Mouse (Mus musculus): ENCODE measurements around the gene Zfp408.

Gene Zfp408

GRCm38 (mm10) chr2:91649553-91650359 lies at the start of gene Zfp408, which contains the start of gene Arhgap1:
TSS of gene Zfp408 (minus strand) at chr2:91649791.
TSS of gene Arhgap1 (plus strand) at chr2:91649860.
- in situ Hi-C loops (cut with MboI), result no loop called here

- in situ Hi-C loops (cut with MboI), result no loop called here
These were observed 49.6 kb upstream of the Zfp408 start for GRCm38 (mm10) chr2:91699225-91699624.

GRCm38 (mm10) chr2:91696225-91696590 lies 46.6 kb upstream of the Zfp408 start:
- in situ Hi-C loops (cut with MboI), result no loop called here

GRCm38 (mm10) chr2:91695436-91696224 lies 46.0 kb upstream of the Zfp408 start:
- in situ Hi-C loops (cut with MboI), result no loop called here

- in situ Hi-C loops (cut with MboI), result no loop called here
These were observed 39.9 kb upstream of the Zfp408 start for GRCm38 (mm10) chr2:91689452-91689851.

- in situ Hi-C loops (cut with MboI), result no loop called here
These were observed 34.3 kb upstream of the Zfp408 start for GRCm38 (mm10) chr2:91683919-91684318.

- in situ Hi-C loops (cut with MboI), result no loop called here
These were observed 33.3 kb upstream of the Zfp408 start for GRCm38 (mm10) chr2:91682850-91683249.

- in situ Hi-C loops (cut with MboI), result no loop called here
These were observed 27.4 kb upstream of the Zfp408 start for GRCm38 (mm10) chr2:91676961-91677360.

GRCm38 (mm10) chr2:91676420-91676819 lies 26.8 kb upstream of the Zfp408 start:
- in situ Hi-C loops (cut with MboI), result no loop called here

- in situ Hi-C loops (cut with MboI), result no loop called here
These were observed 25.3 kb upstream of the Zfp408 start for GRCm38 (mm10) chr2:91674895-91675294.

- in situ Hi-C loops (cut with MboI), result no loop called here
These were observed 24.0 kb upstream of the Zfp408 start for GRCm38 (mm10) chr2:91673587-91673986.

- in situ Hi-C loops (cut with MboI), result no loop called here
These were observed 20.4 kb upstream of the Zfp408 start for GRCm38 (mm10) chr2:91670038-91670437.

- in situ Hi-C loops (cut with MboI), result no loop called here
These were observed 19.7 kb upstream of the Zfp408 start for GRCm38 (mm10) chr2:91669326-91669725.

- in situ Hi-C loops (cut with MboI), result no loop called here
These were observed 18.2 kb upstream of the Zfp408 start for GRCm38 (mm10) chr2:91667747-91668146.

- in situ Hi-C loops (cut with MboI), result no loop called here
These were observed 16.9 kb upstream of the Zfp408 start for GRCm38 (mm10) chr2:91666386-91666910.

- in situ Hi-C loops (cut with MboI), result no loop called here
These were observed 15.2 kb upstream of the Zfp408 start for GRCm38 (mm10) chr2:91664780-91665179.

- in situ Hi-C loops (cut with MboI), result no loop called here
These were observed 11.4 kb upstream of the Zfp408 start for GRCm38 (mm10) chr2:91660981-91661380.

- in situ Hi-C loops (cut with MboI), result no loop called here
These were observed 10.1 kb upstream of the Zfp408 start for GRCm38 (mm10) chr2:91659657-91660056.

- in situ Hi-C loops (cut with MboI), result no loop called here
These were observed 7.2 kb upstream of the Zfp408 start for GRCm38 (mm10) chr2:91656774-91657173.

- in situ Hi-C loops (cut with MboI), result no loop called here
These were observed 6.2 kb upstream of the Zfp408 start for GRCm38 (mm10) chr2:91655827-91656226.

- in situ Hi-C loops (cut with MboI), result no loop called here
These were observed 5.8 kb upstream of the Zfp408 start for GRCm38 (mm10) chr2:91655388-91655787.

- in situ Hi-C loops (cut with MboI), result no loop called here
These were observed 3.3 kb upstream of the Zfp408 start for GRCm38 (mm10) chr2:91652863-91653262.

All from mature B cell (primary cell).